Mouse (Mus musculus): ENCODE measurements around the gene Nat14. TPM values are rescaled to one million over a fixed set of nuclear protein-coding genes. Genes with fewer than 3 reads are reported as not detected.

The Nat14 gene
- polyA plus RNA-seq, 1 experiment from 2014 or later = 4.7 TPM

- H3K4me1 ChIP-seq (ENCODE audit: control insufficient read depth, insufficient read depth, low read length) = no peaks in the 10 kb centered on the region
- H3K27ac ChIP-seq (ENCODE audit: low read depth, low read length) = no peak overlapping the region
- no peak overlapping the region for H3K9ac ChIP-seq (ENCODE audit: low read depth, low read length)
- H3K4me2 ChIP-seq = no peak overlapping the region
- no peaks in the 10 kb centered on the region for H3K27me3 ChIP-seq (ENCODE audit: control insufficient read depth, insufficient read depth, low read length)
- no peaks in the 10 kb centered on the region for H3K36me3 ChIP-seq (ENCODE audit: control insufficient read depth, insufficient read depth, low read length)
- no peak for ATAC-seq (replicated peaks; ENCODE audit: insufficient number of reproducible peaks, low FRiP score, low TSS enrichment)
- no peak overlapping the region for H3K4me3 ChIP-seq (ENCODE audit: low read depth, low read length)
- no peaks in the 10 kb centered on the region for H3K9me3 ChIP-seq (replicated peaks; ENCODE audit: control insufficient read depth, low read length)
- WGBS (ENCODE audit: insufficient replicate concordance) = 61% methylated on average over 12 of the region's 12 CpGs
Observed at GRCm38 (mm10) chr7:4933103-4933502, 11.3 kb downstream of the Nat14 start.

- no peaks in the 10 kb centered on the region for H3K9me3 ChIP-seq (replicated peaks; ENCODE audit: control insufficient read depth, low read length)
- 70% methylated on average over 4 of the region's 4 CpGs for WGBS (ENCODE audit: insufficient replicate concordance)
- H3K27ac ChIP-seq (ENCODE audit: low read depth, low read length) = no peak overlapping the region
- H3K4me3 ChIP-seq (ENCODE audit: low read depth, low read length) = no peak overlapping the region
- no peak overlapping the region for H3K9ac ChIP-seq (ENCODE audit: low read depth, low read length)
- H3K27me3 ChIP-seq (ENCODE audit: control insufficient read depth, insufficient read depth, low read length) = no peaks in the 10 kb centered on the region
- no peaks in the 10 kb centered on the region for H3K36me3 ChIP-seq (ENCODE audit: control insufficient read depth, insufficient read depth, low read length)
- ATAC-seq (replicated peaks; ENCODE audit: insufficient number of reproducible peaks, low FRiP score, low TSS enrichment) = no peak
- H3K4me2 ChIP-seq = no peak overlapping the region
- H3K4me1 ChIP-seq (ENCODE audit: control insufficient read depth, insufficient read depth, low read length) = no peaks in the 10 kb centered on the region
Observed at GRCm38 (mm10) chr7:4934160-4934914, 12.5 kb downstream of the Nat14 start.

GRCm38 (mm10) chr7:4936832-4937231 lies 15.0 kb downstream of the Nat14 start:
- Histone ChIP-seq H3K36me3 (ENCODE audit: control insufficient read depth, insufficient read depth, low read length) (no peaks in the 10 kb centered on the region), H3K4me3 (ENCODE audit: low read depth, low read length) (no peak overlapping the region), H3K4me2 (no peak overlapping the region), H3K9ac (ENCODE audit: low read depth, low read length) (no peak overlapping the region), H3K4me1 (ENCODE audit: control insufficient read depth, insufficient read depth, low read length) (no peaks in the 10 kb centered on the region), H3K27ac (ENCODE audit: low read depth, low read length) (no peak overlapping the region), H3K27me3 (ENCODE audit: control insufficient read depth, insufficient read depth, low read length) (no peaks in the 10 kb centered on the region), H3K9me3 (replicated peaks; ENCODE audit: control insufficient read depth, low read length) (no peaks in the 10 kb centered on the region)
- no peak for ATAC-seq (replicated peaks; ENCODE audit: insufficient number of reproducible peaks, low FRiP score, low TSS enrichment)
- 69% methylated on average over 10 of the region's 10 CpGs for WGBS (ENCODE audit: insufficient replicate concordance)

- H3K4me1 ChIP-seq (ENCODE audit: control insufficient read depth, insufficient read depth, low read length) = no peaks in the 10 kb centered on the region
- no peak for ATAC-seq (replicated peaks; ENCODE audit: insufficient number of reproducible peaks, low FRiP score, low TSS enrichment)
- 70% methylated on average over 11 of the region's 11 CpGs for WGBS (ENCODE audit: insufficient replicate concordance)
- H3K27me3 ChIP-seq (ENCODE audit: control insufficient read depth, insufficient read depth, low read length) = no peaks in the 10 kb centered on the region
- no peak overlapping the region for H3K27ac ChIP-seq (ENCODE audit: low read depth, low read length)
- no peaks in the 10 kb centered on the region for H3K9me3 ChIP-seq (replicated peaks; ENCODE audit: control insufficient read depth, low read length)
- H3K4me3 ChIP-seq (ENCODE audit: low read depth, low read length) = no peak overlapping the region
- no peaks in the 10 kb centered on the region for H3K36me3 ChIP-seq (ENCODE audit: control insufficient read depth, insufficient read depth, low read length)
- no peak overlapping the region for H3K9ac ChIP-seq (ENCODE audit: low read depth, low read length)
- no peak overlapping the region for H3K4me2 ChIP-seq
Observed at GRCm38 (mm10) chr7:4937392-4937791, 15.6 kb downstream of the Nat14 start.

GRCm38 (mm10) chr7:4938456-4938855 lies 16.6 kb downstream of the Nat14 start:
- no peak overlapping the region for H3K9ac ChIP-seq (ENCODE audit: low read depth, low read length)
- H3K27ac ChIP-seq (ENCODE audit: low read depth, low read length) = no peak overlapping the region
- 29% methylated on average over 2 of the region's 2 CpGs for WGBS (ENCODE audit: insufficient replicate concordance)
- no peak overlapping the region for H3K4me3 ChIP-seq (ENCODE audit: low read depth, low read length)
- no peak for ATAC-seq (replicated peaks; ENCODE audit: insufficient number of reproducible peaks, low FRiP score, low TSS enrichment)
- H3K36me3 ChIP-seq (ENCODE audit: control insufficient read depth, insufficient read depth, low read length) = no peaks in the 10 kb centered on the region
- H3K9me3 ChIP-seq (replicated peaks; ENCODE audit: control insufficient read depth, low read length) = no peaks in the 10 kb centered on the region
- no peaks in the 10 kb centered on the region for H3K4me1 ChIP-seq (ENCODE audit: control insufficient read depth, insufficient read depth, low read length)
- H3K27me3 ChIP-seq (ENCODE audit: control insufficient read depth, insufficient read depth, low read length) = no peaks in the 10 kb centered on the region
- H3K4me2 ChIP-seq = no peak overlapping the region

- H3K27me3 ChIP-seq (ENCODE audit: control insufficient read depth, insufficient read depth, low read length) = no peaks in the 10 kb centered on the region
- no peak overlapping the region for H3K9ac ChIP-seq (ENCODE audit: low read depth, low read length)
- no peak overlapping the region for H3K4me3 ChIP-seq (ENCODE audit: low read depth, low read length)
- no peak for ATAC-seq (replicated peaks; ENCODE audit: insufficient number of reproducible peaks, low FRiP score, low TSS enrichment)
- no peak overlapping the region for H3K27ac ChIP-seq (ENCODE audit: low read depth, low read length)
- H3K9me3 ChIP-seq (replicated peaks; ENCODE audit: control insufficient read depth, low read length) = no peaks in the 10 kb centered on the region
- H3K4me1 ChIP-seq (ENCODE audit: control insufficient read depth, insufficient read depth, low read length) = no peaks in the 10 kb centered on the region
- H3K36me3 ChIP-seq (ENCODE audit: control insufficient read depth, insufficient read depth, low read length) = no peaks in the 10 kb centered on the region
- 12% methylated on average over 9 of the region's 9 CpGs for WGBS (ENCODE audit: insufficient replicate concordance)
- H3K4me2 ChIP-seq = no peak overlapping the region
Observed at GRCm38 (mm10) chr7:4940068-4940479, 18.2 kb downstream of the Nat14 start.

- no peak overlapping the region for H3K9ac ChIP-seq (ENCODE audit: low read depth, low read length)
- WGBS (ENCODE audit: insufficient replicate concordance) = 44% methylated on average over 5 of the region's 5 CpGs
- no peaks in the 10 kb centered on the region for H3K36me3 ChIP-seq (ENCODE audit: control insufficient read depth, insufficient read depth, low read length)
- no peak overlapping the region for H3K4me2 ChIP-seq
- no peaks in the 10 kb centered on the region for H3K9me3 ChIP-seq (replicated peaks; ENCODE audit: control insufficient read depth, low read length)
- H3K4me1 ChIP-seq (ENCODE audit: control insufficient read depth, insufficient read depth, low read length) = no peaks in the 10 kb centered on the region
- ATAC-seq (replicated peaks; ENCODE audit: insufficient number of reproducible peaks, low FRiP score, low TSS enrichment) = no peak
- no peaks in the 10 kb centered on the region for H3K27me3 ChIP-seq (ENCODE audit: control insufficient read depth, insufficient read depth, low read length)
- no peak overlapping the region for H3K4me3 ChIP-seq (ENCODE audit: low read depth, low read length)
- no peak overlapping the region for H3K27ac ChIP-seq (ENCODE audit: low read depth, low read length)
Observed at GRCm38 (mm10) chr7:4942673-4943072, 20.8 kb downstream of the Nat14 start.

- H3K9me3 ChIP-seq (replicated peaks; ENCODE audit: control insufficient read depth, low read length) = no peaks in the 10 kb centered on the region
- no peak overlapping the region for H3K27ac ChIP-seq (ENCODE audit: low read depth, low read length)
- peak; percentile 67 for ATAC-seq (replicated peaks; ENCODE audit: insufficient number of reproducible peaks, low FRiP score, low TSS enrichment)
- no peaks in the 10 kb centered on the region for H3K27me3 ChIP-seq (ENCODE audit: control insufficient read depth, insufficient read depth, low read length)
- H3K36me3 ChIP-seq (ENCODE audit: control insufficient read depth, insufficient read depth, low read length) = no peaks in the 10 kb centered on the region
- H3K4me1 ChIP-seq (ENCODE audit: control insufficient read depth, insufficient read depth, low read length) = no peaks in the 10 kb centered on the region
- peak overlapping the region; percentile 26 for H3K4me3 ChIP-seq (ENCODE audit: low read depth, low read length)
- WGBS (ENCODE audit: insufficient replicate concordance) = 21% methylated on average over 15 of the region's 15 CpGs
- peak overlapping the region; percentile 62 for H3K4me2 ChIP-seq
- H3K9ac ChIP-seq (ENCODE audit: low read depth, low read length) = 0 out of 2 replicates have a peak overlapping the region, but pooled peaks have one; percentile 22
Observed at GRCm38 (mm10) chr7:4943223-4943815, 21.5 kb downstream of the Nat14 start.

GRCm38 (mm10) chr7:4947855-4948254 lies 26.0 kb downstream of the Nat14 start:
- Histone ChIP-seq H3K4me1 (ENCODE audit: control insufficient read depth, insufficient read depth, low read length) (0 out of 2 replicates have a peak, but pooled peaks cover 6% of the 10 kb centered on the region), H3K9ac (ENCODE audit: low read depth, low read length) (no peak overlapping the region), H3K9me3 (replicated peaks; ENCODE audit: control insufficient read depth, low read length) (no peaks in the 10 kb centered on the region), H3K27me3 (ENCODE audit: control insufficient read depth, insufficient read depth, low read length) (no peaks in the 10 kb centered on the region), H3K4me2 (no peak overlapping the region), H3K27ac (ENCODE audit: low read depth, low read length) (no peak overlapping the region), H3K36me3 (ENCODE audit: control insufficient read depth, insufficient read depth, low read length) (no peaks in the 10 kb centered on the region), H3K4me3 (ENCODE audit: low read depth, low read length) (no peak overlapping the region)
- 36% methylated on average over 2 of the region's 2 CpGs for WGBS (ENCODE audit: insufficient replicate concordance)
- no peak for ATAC-seq (replicated peaks; ENCODE audit: insufficient number of reproducible peaks, low FRiP score, low TSS enrichment)
